Mouse (Mus musculus) frontal cortex, postnatal 25 days (tissue): Measurements from ENCODE around the gene Mrpl44.

Experiments used
- DNase-seq, 2 experiments: peaks; one replicate each; pipeline ENCODE4 v3.0.0; 2022; ENCODE audit warnings: low spot score in 2 of 2

The Mrpl44 gene

DNA sequence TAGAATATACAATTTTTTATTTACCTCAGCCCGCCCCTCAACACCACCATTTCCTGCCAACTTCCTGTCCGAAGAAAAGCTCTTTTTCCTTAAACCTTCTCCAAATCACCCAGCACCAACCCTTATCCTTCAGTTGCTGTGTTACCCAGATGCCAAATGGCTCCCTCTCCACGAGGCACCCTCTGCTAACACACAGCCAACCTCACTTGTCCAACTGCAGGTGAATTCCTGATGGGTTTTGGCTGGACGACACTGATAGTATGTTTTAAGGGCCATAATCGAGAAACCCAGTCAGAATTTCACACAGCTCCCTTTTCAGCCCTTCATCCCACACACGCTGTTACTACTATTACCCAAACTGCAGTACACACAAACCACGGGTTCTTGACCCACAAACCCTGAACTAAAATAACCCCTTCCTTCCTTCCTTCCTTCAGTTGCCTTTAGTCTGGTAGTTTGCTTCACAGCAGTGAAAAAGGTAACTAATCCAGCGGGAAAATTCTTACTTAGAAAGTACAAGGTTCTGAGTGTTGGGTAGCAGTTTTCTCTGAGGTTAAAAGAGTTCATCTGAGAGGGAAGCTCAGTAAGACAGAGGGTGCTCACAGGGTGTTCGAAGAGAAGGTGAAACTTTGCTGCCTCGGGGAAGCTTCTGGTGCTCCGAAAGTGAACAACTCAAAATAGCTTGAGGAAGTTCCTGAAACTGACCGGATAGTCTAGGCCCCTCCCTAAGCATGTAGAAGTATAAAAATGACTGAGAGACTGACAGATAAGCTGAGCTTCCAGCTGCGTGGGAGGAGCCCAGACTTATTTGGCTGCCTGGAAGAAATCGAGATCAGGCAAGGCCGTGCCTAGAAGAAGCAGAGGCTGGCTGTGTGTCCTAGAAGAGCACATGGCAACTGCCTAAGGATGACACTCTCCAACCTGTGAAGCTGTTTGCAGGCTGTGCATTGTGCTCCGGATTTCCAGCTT is 13.3 kb upstream of the Mrpl44 start:
- no peak for DNase-seq

DNA sequence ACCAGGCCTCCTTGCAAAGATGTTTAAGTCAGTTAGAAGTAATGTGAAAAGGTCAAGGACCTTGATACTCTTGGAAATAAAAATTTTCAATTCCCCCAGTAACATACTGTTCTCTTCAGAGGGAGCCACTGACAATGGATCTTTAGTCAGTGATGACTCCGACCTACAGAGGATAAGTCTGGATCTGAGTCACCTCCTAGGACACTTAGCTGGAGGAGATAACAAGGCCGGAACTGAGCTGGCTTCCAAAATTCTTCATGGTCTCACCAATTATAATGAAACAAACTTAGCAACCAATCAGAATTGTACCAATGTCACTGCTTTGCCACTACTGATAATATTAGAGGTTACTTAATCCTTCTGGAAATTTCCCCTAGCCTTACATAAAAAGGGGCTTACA is 11.8 kb upstream of the Mrpl44 start:
- DNase-seq = no peak

DNA sequence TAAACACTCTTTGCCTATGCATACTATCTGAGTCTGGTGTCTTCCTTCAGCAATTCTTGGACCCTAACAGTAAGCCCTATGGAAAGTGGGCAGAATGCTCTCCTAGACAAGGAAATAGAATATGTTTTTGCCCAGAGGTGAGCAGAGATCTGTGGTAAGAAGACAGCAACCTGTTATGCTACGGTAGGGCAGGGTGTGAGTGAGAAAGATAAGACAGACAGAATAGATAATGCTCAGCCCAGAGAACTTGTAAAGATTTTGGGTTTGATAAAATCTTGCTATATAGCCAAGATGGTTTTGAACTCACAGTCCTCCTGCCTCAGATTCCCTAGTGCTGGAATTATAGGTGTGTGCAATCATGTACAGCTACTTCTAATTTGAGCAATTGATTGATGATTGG is 11.3 kb upstream of the Mrpl44 start:
- no peak for DNase-seq

DNA sequence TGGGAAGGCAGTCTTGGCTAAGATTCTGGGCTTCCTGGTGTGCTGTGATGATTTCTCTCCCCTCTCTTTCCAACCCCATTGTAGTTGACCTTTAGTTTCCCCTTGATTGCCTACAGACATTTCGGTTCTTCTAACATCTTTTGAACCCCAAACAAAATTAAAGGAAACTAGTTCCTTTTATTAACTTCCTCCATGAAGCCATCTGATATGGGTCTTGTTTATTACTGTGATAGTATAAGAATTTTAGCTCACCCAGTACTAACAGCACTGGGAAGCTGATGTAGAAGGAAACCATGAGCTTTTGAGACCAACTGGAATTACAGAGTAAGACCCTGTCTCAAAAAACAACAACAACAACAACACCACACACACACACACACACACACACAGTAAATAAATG is 7.6 kb upstream of the Mrpl44 start:
- DNase-seq = no peak

DNA sequence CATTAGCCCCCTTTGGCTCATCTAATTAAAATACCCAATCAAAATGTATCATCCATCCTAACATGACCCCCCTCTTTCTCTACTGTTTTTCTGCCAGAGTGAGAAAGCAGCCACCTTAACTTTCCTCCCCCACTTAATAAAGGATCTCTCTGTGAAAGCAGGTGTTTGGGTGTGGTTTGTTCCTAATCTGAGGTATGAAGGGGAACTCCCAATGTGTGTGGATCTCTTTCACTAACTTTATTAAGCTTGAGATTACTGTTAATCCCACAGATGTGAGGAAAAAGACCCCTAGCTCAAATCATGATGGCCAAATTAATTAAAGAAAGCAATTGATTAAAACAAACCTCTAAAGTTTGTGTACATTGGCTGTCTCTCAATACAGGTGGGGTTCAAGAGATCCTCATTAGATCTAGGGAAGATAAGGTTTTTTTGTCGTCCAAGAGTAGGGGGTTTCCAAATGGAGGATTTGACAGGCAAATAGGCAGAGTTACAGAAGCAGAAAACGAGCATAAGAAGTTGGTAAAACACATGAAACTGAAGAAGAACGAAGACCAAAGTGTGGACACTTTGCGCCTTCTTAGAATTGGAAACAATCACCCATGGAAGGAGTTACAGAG is 1.5 kb upstream of the Mrpl44 start:
- DNase-seq = no peak

DNA sequence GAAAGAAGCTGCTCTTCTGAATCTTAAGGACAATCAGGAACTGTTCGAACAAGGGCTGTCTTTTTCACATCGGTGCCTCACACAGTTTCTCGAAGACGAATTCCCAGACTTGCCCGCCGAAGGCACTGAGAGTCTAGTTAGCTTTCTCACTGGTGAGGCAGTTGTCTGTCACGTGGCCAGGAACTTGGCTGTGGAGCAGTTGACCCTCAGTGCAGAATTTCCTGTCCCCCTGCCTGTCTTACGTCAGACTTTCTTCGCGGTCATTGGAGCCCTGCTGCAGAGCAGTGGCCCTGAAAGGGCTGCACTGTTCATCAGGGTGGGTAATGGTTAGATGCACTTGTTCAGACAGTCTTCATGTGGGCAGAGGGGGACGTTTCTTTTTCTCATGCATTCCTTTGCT is 2.2 kb downstream of the Mrpl44 start:
- DNase-seq = no peak

DNA sequence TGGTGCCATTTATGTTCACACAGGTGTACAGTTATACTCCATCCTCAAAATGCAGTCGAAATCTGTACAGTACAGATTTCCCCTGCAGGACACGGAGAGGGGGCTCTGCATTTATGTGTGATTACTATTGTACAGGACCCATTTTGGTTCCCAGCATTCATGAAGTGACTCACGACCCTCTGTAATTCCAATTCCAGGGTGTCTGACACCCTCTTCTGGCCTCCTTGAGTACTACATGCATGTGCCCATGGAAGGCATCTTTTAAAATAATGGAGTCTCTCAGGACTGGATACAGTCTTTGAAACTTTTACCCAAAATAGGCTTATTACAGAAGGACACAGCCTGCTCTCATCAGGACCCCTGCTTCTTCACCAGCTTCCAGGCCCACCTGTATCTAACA is 6.6 kb downstream of the Mrpl44 start:
- no peak for DNase-seq

DNA sequence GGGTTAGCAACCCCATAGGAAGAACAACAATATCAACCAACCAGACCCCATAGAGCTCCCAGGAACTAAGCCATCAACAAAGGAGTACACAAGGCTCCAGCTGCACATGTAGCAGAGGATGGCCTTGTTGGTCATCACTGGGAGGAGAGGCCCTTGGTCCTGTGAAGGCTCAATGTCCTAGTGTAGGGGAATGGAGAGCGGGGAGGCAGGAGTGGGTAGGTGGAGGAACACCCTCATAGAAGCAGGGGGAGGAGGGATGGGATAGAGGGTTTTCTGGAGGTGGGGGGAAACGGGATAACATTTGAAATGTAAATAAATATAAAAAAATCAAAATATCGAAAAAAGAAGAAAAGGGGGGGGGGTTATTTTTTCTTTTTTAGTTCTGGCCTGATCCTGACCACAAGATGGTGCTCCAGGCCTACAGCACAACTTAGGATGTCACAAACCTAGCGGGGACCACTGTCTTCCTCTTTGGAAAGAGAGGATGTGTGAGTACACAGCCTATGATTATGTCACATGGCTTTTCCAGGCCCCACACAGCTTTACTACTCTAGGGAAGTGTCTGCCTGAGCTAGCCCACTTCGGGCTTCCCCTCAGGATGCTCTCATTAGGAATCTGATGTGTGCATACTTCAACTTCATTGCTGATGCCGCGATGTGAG is 10.6 kb downstream of the Mrpl44 start:
- peak in 1 of 2 experiments; percentile 27 for DNase-seq

DNA sequence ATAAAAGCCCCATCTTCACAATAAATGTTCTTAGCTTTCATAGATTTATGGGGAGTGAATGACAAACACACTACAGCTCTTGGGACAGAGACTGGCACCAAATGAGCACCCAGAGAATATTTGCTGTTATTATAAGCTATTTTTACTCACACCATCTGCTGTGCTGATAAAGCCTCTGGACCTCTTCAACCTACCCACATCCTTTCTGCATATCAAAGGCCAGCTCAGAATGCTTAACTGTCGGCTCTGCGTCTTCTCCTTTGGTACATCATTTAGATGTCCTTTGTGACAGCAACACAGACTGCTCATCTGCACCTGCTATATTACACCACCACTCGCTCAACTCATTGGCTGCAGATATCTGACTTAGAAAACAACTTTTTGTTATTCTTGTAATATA is 21.3 kb downstream of the Mrpl44 start:
- DNase-seq = no peak

DNA sequence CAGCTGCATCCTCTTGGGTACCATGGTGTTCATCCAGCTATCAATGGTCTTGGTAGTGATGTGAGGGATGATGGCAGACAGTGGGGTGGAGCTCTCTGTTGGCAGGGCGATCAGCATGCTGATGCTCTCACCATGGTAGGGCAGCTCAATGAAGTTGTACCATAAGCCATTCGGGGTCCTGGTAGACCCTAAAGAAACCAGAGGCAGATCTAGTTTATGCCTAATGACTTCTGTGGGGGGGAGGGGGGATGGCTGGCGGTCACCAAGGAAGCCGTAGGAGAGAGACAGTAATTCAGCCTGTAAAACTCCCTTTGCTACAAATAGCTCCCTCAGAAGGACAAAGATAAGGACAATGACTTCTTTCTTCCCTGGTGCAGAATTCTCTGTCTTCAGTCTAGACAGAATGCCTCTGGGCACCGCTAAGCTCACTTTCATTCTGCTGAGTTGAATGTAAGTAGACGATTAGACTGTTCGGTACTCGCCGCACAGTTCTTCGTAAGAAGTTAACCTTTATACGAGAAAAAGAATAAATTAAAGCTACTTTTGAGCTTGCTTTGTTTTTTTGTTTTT is 27.1 kb downstream of the Mrpl44 start:
- no peak for DNase-seq

DNA sequence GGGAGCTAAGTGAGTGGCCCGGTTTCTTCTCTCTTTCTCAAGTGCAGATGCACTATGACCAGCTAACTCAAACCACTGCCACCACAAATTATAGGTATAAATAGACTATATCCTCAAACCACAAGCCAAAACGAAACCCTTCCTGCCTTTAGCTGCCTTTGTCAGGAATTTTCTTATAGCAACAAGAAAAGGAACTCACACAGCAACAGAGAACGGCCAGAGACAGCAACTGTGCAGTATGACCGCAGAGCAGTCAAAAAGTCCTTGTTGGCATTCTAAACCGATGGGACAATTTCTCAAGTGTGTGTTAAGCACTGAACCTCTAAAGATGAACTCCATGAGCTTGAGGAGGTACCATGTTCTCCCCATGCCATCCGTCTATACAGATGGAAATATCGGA is 27.8 kb downstream of the Mrpl44 start:
- DNase-seq = no peak

DNA sequence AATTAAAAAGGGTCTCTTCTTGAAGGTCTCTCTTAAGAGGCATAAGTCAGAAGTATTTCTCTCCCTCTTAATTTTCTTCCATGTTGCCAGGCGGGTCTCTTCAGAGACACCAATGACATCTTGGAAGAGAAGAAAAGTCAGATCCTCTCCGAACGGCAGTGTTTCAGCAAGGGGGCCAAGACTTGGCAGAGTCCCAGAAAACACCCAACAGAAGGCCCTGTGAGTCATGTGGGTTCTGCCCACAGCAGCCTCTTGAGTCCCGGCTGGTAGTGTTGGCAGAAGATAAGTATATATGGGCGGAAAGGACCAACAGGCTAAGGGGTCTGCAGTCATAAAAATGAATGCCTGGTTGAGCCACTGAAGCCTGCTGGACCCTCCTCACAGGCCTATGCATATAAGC is 31.0 kb downstream of the Mrpl44 start:
- DNase-seq = peak in 1 of 2 experiments; percentile 13

DNA sequence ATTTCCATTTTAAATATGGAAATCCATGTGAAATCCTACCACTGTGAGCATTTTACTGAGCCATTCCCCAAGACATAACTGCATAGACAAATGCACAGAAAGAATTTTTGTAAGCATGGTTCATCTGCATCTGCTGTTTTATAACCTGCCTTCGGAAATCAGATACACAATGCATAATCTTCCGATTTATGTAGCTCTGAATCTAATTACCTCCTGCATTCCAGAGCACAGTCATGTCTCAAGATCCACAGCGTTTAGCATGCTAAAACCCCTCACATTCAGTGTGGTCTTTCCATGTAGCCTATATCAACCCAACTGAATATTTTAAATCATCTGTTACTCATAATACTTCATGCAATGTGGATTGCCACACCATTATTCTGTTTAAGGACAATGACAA is 33.6 kb downstream of the Mrpl44 start:
- no peak for DNase-seq

DNA sequence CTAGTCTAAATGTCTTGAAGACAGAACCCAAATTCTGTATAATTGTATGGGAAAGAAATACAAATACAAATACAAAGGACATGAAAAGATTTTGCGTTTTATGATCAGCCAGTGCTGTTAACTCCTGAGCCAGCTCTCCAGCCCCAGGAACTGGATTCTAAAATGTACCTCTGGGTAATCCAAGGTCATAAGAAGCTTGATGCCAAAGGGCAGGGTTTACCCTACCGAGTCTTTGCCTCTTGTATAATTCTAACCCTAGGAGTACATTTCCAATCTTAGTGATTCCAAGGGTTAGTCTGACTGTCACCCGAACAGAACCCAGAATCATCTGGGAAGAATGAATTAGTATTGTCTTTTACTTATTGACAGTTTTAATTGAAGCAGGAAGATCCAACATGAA is 39.6 kb downstream of the Mrpl44 start:
- no peak for DNase-seq

DNA sequence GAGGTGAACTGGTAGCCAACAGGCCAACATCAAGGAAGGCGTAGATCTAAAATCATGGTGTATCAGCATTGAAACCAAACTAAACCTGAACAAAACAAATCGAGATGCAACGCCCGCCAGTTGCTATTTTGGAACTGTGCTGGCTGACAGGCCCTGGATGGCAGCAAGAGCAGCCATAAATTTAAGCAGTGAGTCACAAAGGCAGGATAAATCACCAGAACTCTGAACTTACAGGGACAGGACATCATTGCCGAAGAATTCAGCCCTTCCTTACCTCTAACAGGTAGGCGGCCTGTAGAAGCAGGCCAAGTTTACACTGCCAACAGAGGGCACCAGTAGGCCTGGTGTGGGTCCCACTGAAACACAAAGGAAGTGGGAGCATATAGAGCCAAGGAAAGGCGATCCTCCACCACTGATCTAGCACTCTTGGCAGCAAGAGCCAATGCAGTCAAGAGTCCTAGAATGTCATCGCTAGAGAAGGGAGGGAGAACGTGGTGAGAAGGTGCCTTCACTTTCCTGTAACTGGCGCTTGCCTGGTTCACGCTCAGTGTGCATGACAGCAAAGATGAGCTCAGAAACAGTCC is 43.6 kb downstream of the Mrpl44 start:
- DNase-seq = no peak

DNA sequence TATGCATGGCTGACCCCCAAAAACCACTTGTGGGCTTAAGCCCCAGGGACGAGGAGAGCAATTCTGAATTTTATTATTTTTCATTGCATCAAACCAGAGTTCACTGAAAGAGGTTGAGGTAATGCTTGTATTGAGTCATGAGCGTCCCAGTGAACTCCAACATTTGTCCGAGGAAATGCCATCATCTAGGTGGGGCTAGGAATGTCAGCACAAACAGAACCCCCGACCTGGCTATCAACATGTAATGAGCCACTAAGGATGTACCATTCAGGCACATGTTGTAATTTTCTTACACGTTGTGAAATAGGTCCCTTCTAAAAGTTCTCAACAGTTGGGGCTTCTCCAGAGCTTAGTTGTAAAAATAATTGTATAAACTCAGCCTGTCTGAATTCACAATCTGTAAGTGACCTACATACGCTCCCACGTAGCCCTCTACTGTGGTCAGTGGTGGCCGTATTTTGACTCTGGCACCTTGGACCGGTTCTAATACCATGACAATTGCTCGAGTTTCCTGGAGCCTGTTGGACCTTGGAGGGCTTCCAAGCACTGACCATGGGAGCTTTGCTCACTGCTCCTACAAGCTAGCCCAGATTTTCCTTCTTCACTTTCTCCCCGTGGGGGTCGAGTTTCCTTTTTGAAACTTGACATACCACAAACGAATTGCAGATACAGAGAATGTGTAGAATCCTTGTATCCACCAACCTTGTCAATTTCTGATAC is 47.1 kb downstream of the Mrpl44 start:
- peak in 1 of 2 experiments; percentile 18 for DNase-seq

DNA sequence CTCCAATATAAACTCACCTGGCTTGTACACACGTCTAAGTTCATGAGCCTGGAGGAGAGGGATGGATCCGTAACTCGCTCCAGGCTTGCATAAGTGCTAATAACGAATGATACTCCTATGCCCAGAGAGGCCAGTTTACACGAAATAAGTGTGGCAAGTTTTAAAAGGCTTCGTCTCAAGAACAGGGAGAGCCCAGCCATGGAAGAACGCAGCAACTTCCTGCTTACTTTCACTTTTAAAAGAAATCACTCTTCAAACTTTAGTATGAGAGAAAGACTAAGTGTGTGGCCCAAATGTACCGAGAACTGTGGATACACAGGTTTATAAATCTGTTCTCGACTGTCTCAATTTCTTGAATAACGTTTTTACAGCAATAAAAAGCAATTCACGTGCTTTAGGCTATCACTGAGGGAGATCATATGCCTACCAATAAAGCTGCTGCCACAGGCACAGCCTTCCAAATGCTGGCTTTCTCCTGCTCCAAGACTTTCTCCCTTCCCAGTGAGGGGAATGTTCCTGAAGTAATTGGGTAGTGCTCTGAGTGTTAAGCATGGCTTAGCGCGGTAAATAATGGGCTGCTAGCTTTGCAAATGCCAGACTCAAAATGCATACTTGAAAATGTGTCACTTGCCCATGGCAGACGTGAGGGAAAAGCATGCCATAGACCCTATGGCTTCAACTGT is 48.3 kb downstream of the Mrpl44 start:
- DNase-seq = no peak
